Mouse (Mus musculus) embryonic facial prominence, embryonic 15.5 days (tissue): ENCODE data around the gene Slc17a9. TPM values are rescaled to one million over a fixed set of nuclear protein-coding genes. Genes with fewer than 3 reads are reported as not detected.
"Not testable (repeated sequence)": the region's sequence is repeated elsewhere in the genome, so short reads cannot be mapped to it uniquely, and the experiment has no call there.

Experiments
- ATAC-seq: fragments of 200-750 bp; cut with Nextera tagmentation; 2 replicates; pipeline ENCODE4 v1.8.0; 2017; ENCODE audit warnings: low read depth, moderate TSS enrichment; ENCODE audit not compliant: insufficient number of reproducible peaks, low FRiP score, low TSS enrichment
- H3K27ac ChIP-seq: fragments of 300-500 bp; sonication (generic); replicated peaks from 2 replicates; pipeline ENCODE4 v1.5.1; 2015; ENCODE audit warnings: mild to moderate bottlenecking, inconsistent platforms
- H3K27me3 ChIP-seq: fragments of 300-500 bp; sonication (generic); 2 replicates; pipeline ENCODE4 v1.6.1; 2015; ENCODE audit warnings: inconsistent platforms
- H3K36me3 ChIP-seq: fragments of 300-500 bp; sonication (generic); 2 replicates; pipeline ENCODE4 v1.6.1; 2015; ENCODE audit warnings: mild to moderate bottlenecking, inconsistent platforms
- H3K4me1 ChIP-seq: fragments of 300-500 bp; sonication (generic); 2 replicates; pipeline ENCODE4 v1.6.1; 2015; ENCODE audit warnings: inconsistent platforms
- H3K4me2 ChIP-seq: fragments of 300-500 bp; sonication (generic); replicated peaks from 2 replicates; pipeline ENCODE4 v1.6.1; 2015; ENCODE audit warnings: mild to moderate bottlenecking, inconsistent platforms
- H3K4me3 ChIP-seq: fragments of 300-500 bp; sonication (generic); replicated peaks from 2 replicates; pipeline ENCODE4 v1.5.1; 2015; ENCODE audit warnings: mild to moderate bottlenecking, inconsistent platforms
- H3K9ac ChIP-seq: fragments of 300-500 bp; sonication (generic); 2 replicates; pipeline ENCODE4 v1.6.1; 2015; ENCODE audit warnings: inconsistent platforms
- H3K9me3 ChIP-seq: fragments of 300-500 bp; sonication (generic); replicated peaks from 2 replicates; pipeline ENCODE4 v1.6.1; 2016; ENCODE audit warnings: inconsistent platforms
- WGBS: fragments of 180-500 bp; shearing (Covaris S2); methylation state at CpG from one replicate; pipeline ENCODE4 v1.1.7; 2015; 5-methylcytosine and 5-hydroxymethylcytosine counted together
- polyA plus RNA-seq: library from polyadenylated mRNA; unstranded; fragments of >200 nt; fragmentation: Nextera tagmentation; extraction: Ambion mirVana; gene quantifications from 2 replicates; pipeline ENCODE4 v1.2.1, GENCODE M21; 2015

Gene Slc17a9
- polyA plus RNA-seq, 1 experiment from 2014 or later: 3.7 TPM

DNA sequence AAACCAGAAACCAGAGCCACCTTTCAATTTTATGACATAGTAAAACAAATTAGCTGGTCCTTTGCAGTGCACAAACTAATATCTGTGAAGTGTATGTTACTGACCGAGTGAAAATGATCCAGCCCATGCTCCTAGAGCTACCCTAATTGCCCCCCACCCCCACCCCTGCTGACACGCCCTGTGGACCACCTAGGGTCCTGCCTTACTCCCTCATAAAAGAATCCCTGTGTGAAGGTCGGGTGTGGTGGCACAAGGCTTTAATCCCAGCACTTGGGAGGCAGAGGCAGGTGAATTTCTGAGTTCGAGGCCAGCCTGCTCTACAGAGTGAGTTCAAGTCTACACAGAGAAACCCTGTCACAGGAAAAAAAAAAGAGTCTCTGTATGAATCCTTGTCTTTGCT is 13.5 kb upstream of the Slc17a9 start:
- Histone ChIP-seq H3K4me3 (peak overlapping the region; percentile 98), H3K4me1 (peaks cover 19% of the 10 kb centered on the region), H3K27me3 (no peaks in the 10 kb centered on the region), H3K4me2 (peak overlapping the region; percentile 61), H3K9me3 (no peaks in the 10 kb centered on the region), H3K27ac (no peak overlapping the region; the same call in 1 of the 2 replicates), H3K36me3 (peaks cover 19% of the 10 kb centered on the region), H3K9ac (peak overlapping the region; percentile 99; the same call in 1 of the 2 replicates)
- 59% methylated on average over 4 of the region's 4 CpGs for WGBS
- ATAC-seq: no peak

DNA sequence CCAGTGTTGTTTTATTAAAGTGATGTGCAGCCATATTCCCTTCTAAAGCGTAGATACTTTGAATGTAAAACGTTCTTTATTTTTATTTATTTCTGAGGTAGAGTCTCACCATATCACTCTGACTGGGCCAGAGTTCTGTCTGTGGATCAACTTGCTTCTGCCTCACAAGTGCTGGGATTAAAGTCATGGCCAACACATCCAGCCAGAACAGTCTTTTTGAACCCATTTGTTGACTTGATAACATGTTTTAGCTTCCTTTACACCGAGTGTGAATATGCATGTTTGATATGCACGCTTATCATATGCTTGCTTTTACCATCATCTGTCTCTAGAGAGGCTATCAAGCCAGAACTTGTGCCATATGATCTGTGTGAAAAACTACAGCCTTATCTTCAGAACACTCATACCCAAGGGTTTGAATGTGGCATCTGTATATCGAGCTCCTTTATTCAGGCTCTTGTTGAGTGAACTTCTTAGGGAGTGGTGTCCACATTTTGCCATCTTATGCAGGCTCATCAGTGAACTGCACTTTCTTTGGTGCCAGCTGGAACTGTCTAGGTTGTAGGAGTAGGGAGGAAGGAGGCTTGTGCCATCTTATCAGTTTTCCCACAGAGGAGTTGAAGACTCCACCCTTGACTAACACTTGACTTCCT is 12.9 kb upstream of the Slc17a9 start:
- WGBS: 90% methylated on average over 5 of the region's 5 CpGs
- Histone ChIP-seq H3K27ac (no peak overlapping the region), H3K4me3 (no peak overlapping the region), H3K9ac (no peak overlapping the region), H3K4me2 (no peak overlapping the region), H3K36me3 (peaks cover 25% of the 10 kb centered on the region), H3K9me3 (no peaks in the 10 kb centered on the region), H3K4me1 (peaks cover 19% of the 10 kb centered on the region), H3K27me3 (no peaks in the 10 kb centered on the region)
- no peak for ATAC-seq

- peaks cover 56% of the 10 kb centered on the region for H3K36me3 ChIP-seq
- peaks cover 17% of the 10 kb centered on the region; the same call in 1 of the 2 replicates for H3K4me1 ChIP-seq
- H3K9ac ChIP-seq, H3K27me3 ChIP-seq, H3K9me3 ChIP-seq, H3K4me2 ChIP-seq, H3K4me3 ChIP-seq, H3K27ac ChIP-seq, ATAC-seq: not testable (repeated sequence)
- WGBS: 90% methylated on average over 5 of the region's 5 CpGs
These were observed 2.3 kb upstream of the Slc17a9 start for GRCm38 (mm10) chr2:180722748-180723147.

GRCm38 (mm10) chr2:180723865-180724264 is 1.2 kb upstream of the Slc17a9 start:
- no peaks in the 10 kb centered on the region for H3K9me3 ChIP-seq
- no peak overlapping the region for H3K9ac ChIP-seq
- no peaks in the 10 kb centered on the region for H3K27me3 ChIP-seq
- no peak overlapping the region for H3K27ac ChIP-seq
- H3K36me3 ChIP-seq: peaks cover 46% of the 10 kb centered on the region
- H3K4me1 ChIP-seq: peaks cover 17% of the 10 kb centered on the region; the same call in 1 of the 2 replicates
- no peak overlapping the region for H3K4me2 ChIP-seq
- no peak overlapping the region for H3K4me3 ChIP-seq
- no peak for ATAC-seq
- WGBS: 69% methylated on average over 2 of the region's 2 CpGs

DNA sequence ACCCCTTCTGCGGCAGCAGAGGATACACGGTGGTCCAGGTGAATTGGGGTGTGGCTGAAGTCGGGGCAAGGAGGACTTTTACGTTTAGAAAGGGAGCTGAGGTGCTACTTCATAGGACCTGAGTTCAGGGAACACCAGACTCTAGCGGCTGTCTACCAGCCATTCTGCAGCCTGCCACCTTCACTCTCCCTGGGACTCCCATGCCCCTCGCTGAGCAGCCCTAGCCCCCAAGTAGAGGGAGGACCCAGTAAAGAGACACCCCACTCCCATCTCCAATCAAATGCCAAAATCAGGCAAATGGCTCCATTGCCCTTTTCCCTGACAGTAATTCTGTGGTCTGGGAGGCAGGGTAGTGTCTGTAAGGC is 333 bp downstream of the Slc17a9 start:
- Histone ChIP-seq H3K9me3 (no peaks in the 10 kb centered on the region), H3K4me3 (peak overlapping the region; percentile 21), H3K4me2 (peak overlapping the region; percentile 42), H3K27ac (no peak overlapping the region), H3K27me3 (no peaks in the 10 kb centered on the region), H3K36me3 (peaks cover 32% of the 10 kb centered on the region), H3K4me1 (peaks cover 17% of the 10 kb centered on the region; the same call in 1 of the 2 replicates), H3K9ac (no peak overlapping the region)
- ATAC-seq: no peak
- WGBS: 12% methylated on average over 6 of the region's 6 CpGs

DNA sequence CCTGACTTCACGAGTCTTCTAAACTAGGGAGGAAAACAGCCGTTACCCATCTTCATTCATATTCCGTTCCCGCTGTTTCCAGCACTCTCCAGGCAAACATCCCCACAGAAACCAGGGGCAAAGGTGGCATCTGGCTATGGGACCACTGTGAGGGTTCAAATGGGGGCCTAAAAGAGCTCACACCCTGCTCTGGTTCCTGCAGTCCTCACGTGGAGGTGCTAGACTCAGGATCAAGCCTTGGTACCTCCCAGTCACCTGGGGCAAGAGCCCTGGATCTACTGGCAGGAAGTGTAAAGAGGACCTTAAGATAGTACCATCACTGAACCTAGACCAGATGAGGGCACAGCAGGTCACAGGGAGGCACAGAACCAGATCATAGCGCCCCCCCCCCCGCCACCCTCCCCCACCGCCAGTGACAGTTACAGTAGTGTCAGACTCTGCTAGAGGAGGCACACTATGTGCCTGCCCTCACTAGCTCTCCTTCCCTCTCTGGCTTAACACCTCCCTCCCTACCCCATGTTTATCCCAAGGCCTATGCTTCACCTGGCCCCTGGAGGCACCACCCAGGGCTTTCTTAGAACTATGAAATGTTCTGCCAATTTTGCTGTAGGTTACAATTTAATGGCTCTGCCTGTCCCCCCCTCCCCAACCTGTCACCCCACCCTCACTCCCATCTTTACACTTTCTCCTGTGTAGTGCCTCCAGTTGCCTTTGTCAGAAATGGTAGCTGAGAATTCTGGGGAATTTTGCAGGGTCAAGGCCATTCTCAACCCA is 980 bp downstream of the Slc17a9 start:
- no peaks in the 10 kb centered on the region for H3K9me3 ChIP-seq

DNA sequence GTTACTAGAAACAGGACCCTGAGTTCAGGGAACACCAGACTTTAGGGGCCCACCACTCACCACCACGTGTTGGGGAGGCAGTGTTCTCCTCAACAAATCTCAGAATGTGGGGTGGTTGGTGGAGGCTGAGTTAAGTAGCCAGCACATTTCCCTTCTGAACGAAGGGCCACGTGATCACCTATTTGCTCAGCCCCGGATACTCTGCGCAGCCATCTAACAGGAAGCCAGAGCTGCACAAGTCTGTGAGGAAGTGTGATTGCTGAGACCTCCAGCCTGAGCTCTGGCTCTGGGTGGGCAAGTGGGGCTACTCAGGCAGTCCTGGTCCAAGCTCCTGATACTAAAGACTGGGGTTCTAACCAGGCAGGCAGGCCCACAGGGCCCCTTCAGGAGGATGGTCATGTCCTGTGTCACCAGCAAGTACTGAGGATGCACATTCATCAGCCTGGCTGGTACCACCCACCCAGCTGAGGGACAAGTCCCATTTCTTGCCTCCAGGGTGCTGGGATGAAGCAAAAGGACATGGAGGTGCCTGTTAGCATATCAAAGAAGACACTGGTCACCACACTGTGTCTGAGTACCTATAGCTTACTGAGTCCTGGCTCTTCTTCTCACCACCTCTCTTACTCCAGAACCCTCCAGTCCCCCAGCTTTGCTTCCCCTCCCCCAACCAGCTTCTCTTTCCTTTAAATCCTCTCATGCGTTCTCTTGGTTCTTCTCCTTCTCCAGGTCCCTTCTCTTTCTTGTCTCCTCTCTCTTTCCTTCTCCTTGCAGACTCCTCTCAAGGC is 1.8 kb downstream of the Slc17a9 start:
- Histone ChIP-seq H3K4me1 (peaks cover 17% of the 10 kb centered on the region; the same call in 1 of the 2 replicates), H3K27ac (no peak overlapping the region), H3K4me3 (no peak overlapping the region), H3K36me3 (peaks cover 18% of the 10 kb centered on the region), H3K9ac (no peak overlapping the region), H3K4me2 (no peak overlapping the region), H3K9me3 (no peaks in the 10 kb centered on the region), H3K27me3 (no peaks in the 10 kb centered on the region)
- ATAC-seq: no peak
- WGBS: 67% methylated on average over 6 of the region's 6 CpGs

More for the DNA sequence above, 980 bp downstream of the Slc17a9 start:
- ATAC-seq: no peak
- Histone ChIP-seq H3K4me3 (no peak overlapping the region), H3K36me3 (peaks cover 26% of the 10 kb centered on the region), H3K9ac (no peak overlapping the region), H3K27ac (no peak overlapping the region), H3K27me3 (no peaks in the 10 kb centered on the region), H3K4me2 (no peak overlapping the region), H3K4me1 (peaks cover 17% of the 10 kb centered on the region; the same call in 1 of the 2 replicates)
- WGBS: 37% methylated on average over 8 of the region's 8 CpGs

- ATAC-seq: no peak
- H3K27ac ChIP-seq: no peak overlapping the region
- H3K27me3 ChIP-seq: no peaks in the 10 kb centered on the region
- H3K36me3 ChIP-seq: peaks cover 11% of the 10 kb centered on the region; the same call in 1 of the 2 replicates
- H3K4me3 ChIP-seq: no peak overlapping the region
- no peaks in the 10 kb centered on the region for H3K9me3 ChIP-seq
- no peak overlapping the region for H3K9ac ChIP-seq
- H3K4me2 ChIP-seq: no peak overlapping the region
- 59% methylated on average over 4 of the region's 4 CpGs for WGBS
- H3K4me1 ChIP-seq: peaks cover 17% of the 10 kb centered on the region; the same call in 1 of the 2 replicates
These were observed 2.6 kb downstream of the Slc17a9 start for GRCm38 (mm10) chr2:180727613-180728021.

DNA sequence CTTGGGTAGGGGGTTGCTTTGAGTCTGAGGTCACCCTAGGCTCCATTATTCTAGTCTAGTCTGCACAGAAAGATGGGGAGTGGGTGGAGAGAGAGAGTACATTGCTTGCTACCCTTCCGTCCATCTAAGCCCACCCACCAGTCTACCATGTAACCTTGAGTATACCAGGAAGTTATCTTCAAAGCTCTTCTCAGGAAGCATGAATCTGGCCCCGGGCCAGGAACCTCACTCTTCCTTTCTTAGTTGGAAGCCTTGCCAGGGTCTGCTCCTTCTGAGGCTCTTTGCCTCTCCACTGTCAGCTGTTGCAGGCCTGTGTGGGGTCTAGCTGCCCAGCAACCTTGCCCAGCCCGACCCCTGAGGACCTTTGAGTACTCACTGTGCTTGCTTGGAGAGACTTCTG is 6.0 kb downstream of the Slc17a9 start:
- Histone ChIP-seq H3K27me3 (no peaks in the 10 kb centered on the region), H3K27ac (no peak overlapping the region)

GRCm38 (mm10) chr2:180731984-180732383 is 6.9 kb downstream of the Slc17a9 start:
- H3K27ac ChIP-seq: no peak overlapping the region
- 56% methylated on average over 6 of the region's 6 CpGs for WGBS
- no peak overlapping the region for H3K4me3 ChIP-seq
- no peak for ATAC-seq
- H3K9me3 ChIP-seq: no peaks in the 10 kb centered on the region
- no peak overlapping the region for H3K4me2 ChIP-seq
- H3K36me3 ChIP-seq: no peaks in the 10 kb centered on the region
- H3K27me3 ChIP-seq: no peaks in the 10 kb centered on the region
- no peaks in the 10 kb centered on the region for H3K4me1 ChIP-seq
- H3K9ac ChIP-seq: no peak overlapping the region

More for the DNA sequence above, 6.0 kb downstream of the Slc17a9 start:
- no peaks in the 10 kb centered on the region for H3K36me3 ChIP-seq
- H3K9ac ChIP-seq: no peak overlapping the region
- no peaks in the 10 kb centered on the region for H3K4me1 ChIP-seq
- 66% methylated on average over 3 of the region's 3 CpGs for WGBS
- no peak for ATAC-seq
- no peak overlapping the region for H3K4me3 ChIP-seq
- no peaks in the 10 kb centered on the region for H3K9me3 ChIP-seq
- no peak overlapping the region for H3K4me2 ChIP-seq

- Histone ChIP-seq H3K4me2 (no peak overlapping the region), H3K36me3 (no peaks in the 10 kb centered on the region), H3K27me3 (no peaks in the 10 kb centered on the region), H3K4me3 (no peak overlapping the region), H3K27ac (no peak overlapping the region), H3K9ac (no peak overlapping the region), H3K9me3 (no peaks in the 10 kb centered on the region), H3K4me1 (no peaks in the 10 kb centered on the region)
- ATAC-seq: no peak
- WGBS: 80% methylated on average over 7 of the region's 7 CpGs
These were observed 10.2 kb downstream of the Slc17a9 start for GRCm38 (mm10) chr2:180735232-180735631.
